Mouse (Mus musculus) C2C12 (cell line): ENCODE measurements around the gene Bsnd. TPM values are rescaled to one million over a fixed set of nuclear protein-coding genes. Genes with fewer than 3 reads are reported as not detected.

Experiments used
- H3K27me3 ChIP-seq: one replicate; pipeline ENCODE4 v1.6.1; 2011; ENCODE audit not compliant: control insufficient read depth, insufficient read depth, insufficient read length
- H3K36me3 ChIP-seq: one replicate; pipeline ENCODE4 v1.6.1; 2011; ENCODE audit not compliant: control insufficient read depth, insufficient read depth
- H3K4me3 ChIP-seq: one replicate; pipeline ENCODE4 v1.5.1; 2011; ENCODE audit warnings: mild to moderate bottlenecking, control low read depth; ENCODE audit not compliant: poor library complexity, insufficient read depth, severe bottlenecking
- H3K79me2 ChIP-seq: one replicate; pipeline ENCODE4 v1.6.1; 2011; ENCODE audit not compliant: control insufficient read depth, insufficient read depth
- H3K79me3 ChIP-seq: one replicate; pipeline ENCODE4 v1.6.1; 2011; ENCODE audit warnings: low read depth, control low read depth
- H3ac ChIP-seq: one replicate; pipeline ENCODE3; 2011; ENCODE audit warnings: low read depth; ENCODE audit not compliant: control insufficient read depth, insufficient read length
- CEBPB ChIP-seq: IDR thresholded peaks from one replicate; pipeline ENCODE4 v1.6.1; 2011; ENCODE audit warnings: low read depth, mild to moderate bottlenecking, control low read depth, moderate library complexity
- CTCF ChIP-seq: IDR thresholded peaks from one replicate; pipeline ENCODE4 v1.5.1; 2011; ENCODE audit not compliant: control insufficient read depth, insufficient read depth, insufficient read length
- FOSL1 ChIP-seq: IDR thresholded peaks from one replicate; pipeline ENCODE4 v1.8.0; 2011; ENCODE audit warnings: mild to moderate bottlenecking, low read length; ENCODE audit not compliant: poor library complexity, insufficient read depth, severe bottlenecking
- MAX ChIP-seq: IDR thresholded peaks from one replicate; pipeline ENCODE4 v1.6.1; 2011; ENCODE audit warnings: mild to moderate bottlenecking, control low read depth
- MYOD1 ChIP-seq: IDR thresholded peaks from one replicate; pipeline ENCODE4 v1.6.1; 2011; ENCODE audit warnings: low read depth; ENCODE audit not compliant: control insufficient read depth, insufficient read length
- MYOG ChIP-seq: IDR thresholded peaks from one replicate; pipeline ENCODE4 v1.6.1; 2011; ENCODE audit not compliant: control insufficient read depth, insufficient read length; ENCODE audit errors: extremely low read depth
- USF1 ChIP-seq: IDR thresholded peaks from one replicate; pipeline ENCODE4 v1.6.1; 2011; ENCODE audit warnings: low read depth, mild to moderate bottlenecking, control low read depth, moderate library complexity
- polyA plus RNA-seq: library from polyadenylated mRNA; unstranded; fragments of >200 nt; fragmentation: generic; extraction: Trizol; gene quantifications from one replicate; pipeline ENCODE4 v1.2.1, GENCODE M21; 2012; ENCODE audit warnings: missing spikeins

Gene Bsnd
- polyA plus RNA-seq, 1 experiment, result not detected

- Histone ChIP-seq H3K27me3 (no peaks in the 10 kb centered on the region), H3K79me3 (no peaks in the 10 kb centered on the region), H3ac (no peak overlapping the region), H3K4me3 (no peak overlapping the region), H3K79me2 (no peaks in the 10 kb centered on the region), H3K36me3 (no peaks in the 10 kb centered on the region)
- TF ChIP-seq USF1 (no peak), FOSL1 (no peak), MAX (no peak), CTCF (no peak), CEBPB (no peak), MYOD1 (no peak), MYOG (no peak)
These were observed 30.1 kb downstream of the Bsnd start for GRCm38 (mm10) chr4:106462016-106462415.

- Histone ChIP-seq H3ac (no peak overlapping the region), H3K27me3 (no peaks in the 10 kb centered on the region), H3K79me2 (no peaks in the 10 kb centered on the region), H3K36me3 (no peaks in the 10 kb centered on the region), H3K4me3 (no peak overlapping the region), H3K79me3 (no peaks in the 10 kb centered on the region)
- TF ChIP-seq MAX (no peak), CTCF (no peak), FOSL1 (no peak), CEBPB (no peak), MYOD1 (no peak), MYOG (no peak), USF1 (no peak)
These were observed 37.5 kb downstream of the Bsnd start for GRCm38 (mm10) chr4:106454541-106454940.

- no peak for TF ChIP-seq USF1
- TF ChIP-seq CEBPB, result no peak
- TF ChIP-seq FOSL1, result no peak
- TF ChIP-seq MYOG, result no peak
- no peak for TF ChIP-seq MAX
- no peak for TF ChIP-seq MYOD1
- no peak for TF ChIP-seq CTCF
These were observed 38.6 kb downstream of the Bsnd start for GRCm38 (mm10) chr4:106453516-106453915.

GRCm38 (mm10) chr4:106453108-106453507 lies 39.0 kb downstream of the Bsnd start:
- Histone ChIP-seq H3K79me3 (no peaks in the 10 kb centered on the region), H3K27me3 (no peaks in the 10 kb centered on the region), H3K79me2 (no peaks in the 10 kb centered on the region), H3K36me3 (no peaks in the 10 kb centered on the region), H3K4me3 (no peak overlapping the region), H3ac (no peak overlapping the region)
- TF ChIP-seq USF1, result no peak
- no peak for TF ChIP-seq MAX
- TF ChIP-seq CEBPB, result no peak
- no peak for TF ChIP-seq MYOD1
- no peak for TF ChIP-seq CTCF
- no peak for TF ChIP-seq FOSL1
- TF ChIP-seq MYOG, result no peak

More at GRCm38 (mm10) chr4:106453516-106453915, 38.6 kb downstream of the Bsnd start:
- Histone ChIP-seq H3K79me2 (no peaks in the 10 kb centered on the region), H3K4me3 (no peak overlapping the region), H3ac (no peak overlapping the region), H3K36me3 (no peaks in the 10 kb centered on the region), H3K27me3 (no peaks in the 10 kb centered on the region), H3K79me3 (no peaks in the 10 kb centered on the region)

GRCm38 (mm10) chr4:106452401-106452800 lies 39.7 kb downstream of the Bsnd start:
- TF ChIP-seq CTCF (no peak), MYOG (no peak), MYOD1 (no peak), FOSL1 (no peak), CEBPB (no peak), USF1 (no peak), MAX (no peak)
- Histone ChIP-seq H3K36me3 (no peaks in the 10 kb centered on the region), H3K27me3 (no peaks in the 10 kb centered on the region), H3ac (no peak overlapping the region), H3K79me3 (no peaks in the 10 kb centered on the region), H3K79me2 (no peaks in the 10 kb centered on the region), H3K4me3 (no peak overlapping the region)

GRCm38 (mm10) chr4:106449306-106449705 lies 42.8 kb downstream of the Bsnd start:
- H3K79me2 ChIP-seq, result no peaks in the 10 kb centered on the region
- H3K4me3 ChIP-seq, result no peak overlapping the region
- H3K36me3 ChIP-seq, result no peaks in the 10 kb centered on the region
- TF ChIP-seq CTCF (no peak), CEBPB (no peak), MYOD1 (no peak), MAX (no peak), FOSL1 (no peak), MYOG (no peak), USF1 (no peak)
- H3K27me3 ChIP-seq, result no peaks in the 10 kb centered on the region
- H3K79me3 ChIP-seq, result no peaks in the 10 kb centered on the region
- H3ac ChIP-seq, result no peak overlapping the region
